8 mouse cellular contexts compared by ENCODE assay signal in the genomic region with DNA sequence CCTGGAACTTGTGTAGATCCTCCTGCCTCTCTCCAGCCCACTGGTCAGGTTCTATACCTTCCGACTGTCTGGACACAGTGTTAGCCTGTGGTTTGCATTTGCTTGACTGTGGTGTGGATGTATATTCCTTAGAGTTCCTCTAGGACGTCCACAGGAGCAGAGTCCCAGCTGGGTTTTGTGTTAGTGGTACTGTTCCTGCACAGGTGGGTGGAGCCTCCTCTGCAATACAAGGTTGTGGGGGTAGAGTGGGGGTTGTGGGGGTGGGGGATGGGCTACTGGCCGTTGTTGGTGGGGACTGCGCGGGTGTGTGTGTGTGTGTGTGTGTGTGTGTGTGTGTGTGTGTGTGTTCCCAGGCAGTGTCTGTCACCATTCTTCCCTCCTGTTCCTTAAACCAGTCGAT. TPM values are rescaled to one million over a fixed set of nuclear protein-coding genes. Genes with fewer than 3 reads are reported as not detected.
DNase-seq lines count a peak whose midpoint lies in the region; ATAC-seq lines count a peak whose summit lies in the region.

No protein-coding gene starts in this region.

- peaks cover 50% of the 10 kb centered on the region for H3K4me1 ChIP-seq in heart, embryonic 16.5 days (ENCODE audit: control insufficient read depth, insufficient read depth, low read length)
- peaks cover 25% of the 10 kb centered on the region for H3K4me1 ChIP-seq in embryonic facial prominence, embryonic 12.5 days
- H3K4me1 ChIP-seq in midbrain, embryonic 11.5 days (ENCODE audit: control insufficient read depth, insufficient read depth, low read length), result peaks cover 12% of the 10 kb centered on the region

- no peak for DNase-seq in heart, postnatal 14 days
- peak; percentile 19 for DNase-seq in heart, postnatal 4 days
- no peak for DNase-seq in midbrain, embryonic 11.5 days (ENCODE audit: low spot score, missing footprints)
- no peak for DNase-seq in right cerebral cortex, postnatal 10 days (ENCODE audit: low spot score in 2 of 2)
- DNase-seq in cerebellum, adult 11 months, result no peak
- DNase-seq in ovary, postnatal 14 days (ENCODE audit: low spot score), result no peak

- intact Hi-C loops in heart, postnatal 14 days (cut with DNase I), result no loop called here

- 0 out of 2 replicates have a peak, but pooled peaks have one; percentile 15 for ATAC-seq in heart, embryonic 16.5 days (replicated peaks; ENCODE audit: extremely low read depth, insufficient read depth, low FRiP score)
- peak; percentile 57; the same call in 1 of the 2 replicates for ATAC-seq in embryonic facial prominence, embryonic 12.5 days (ENCODE audit: insufficient number of reproducible peaks, insufficient read depth, low FRiP score, low TSS enrichment)
- peak; percentile 63 for ATAC-seq in midbrain, embryonic 11.5 days (ENCODE audit: low FRiP score)

- H3K9me3 ChIP-seq in heart, embryonic 16.5 days (replicated peaks; ENCODE audit: control insufficient read depth, low read length), result no peaks in the 10 kb centered on the region
- no peaks in the 10 kb centered on the region for H3K9me3 ChIP-seq in embryonic facial prominence, embryonic 12.5 days
- no peaks in the 10 kb centered on the region for H3K9me3 ChIP-seq in midbrain, embryonic 11.5 days (ENCODE audit: control insufficient read depth, low read length)

- WGBS in heart, embryonic 16.5 days, result 18% methylated on average over 6 of the region's 6 CpGs
- WGBS in embryonic facial prominence, embryonic 12.5 days, result 29% methylated on average over 6 of the region's 6 CpGs
- WGBS in midbrain, embryonic 11.5 days, result 54% methylated on average over 6 of the region's 6 CpGs

- no peaks in the 10 kb centered on the region for H3K27me3 ChIP-seq in heart, embryonic 16.5 days (ENCODE audit: control insufficient read depth, insufficient read depth, low read length)
- no peaks in the 10 kb centered on the region for H3K27me3 ChIP-seq in embryonic facial prominence, embryonic 12.5 days
- H3K27me3 ChIP-seq in midbrain, embryonic 11.5 days (ENCODE audit: control insufficient read depth, insufficient read depth, low read length), result no peaks in the 10 kb centered on the region

- H3K36me3 ChIP-seq in heart, embryonic 16.5 days (ENCODE audit: control insufficient read depth, insufficient read depth), result no peaks in the 10 kb centered on the region
- H3K36me3 ChIP-seq in embryonic facial prominence, embryonic 12.5 days, result no peaks in the 10 kb centered on the region
- H3K36me3 ChIP-seq in midbrain, embryonic 11.5 days (ENCODE audit: control insufficient read depth, insufficient read depth, low read length), result no peaks in the 10 kb centered on the region

- no peak overlapping the region for H3K4me3 ChIP-seq in heart, embryonic 16.5 days (ENCODE audit: low read length)
- no peak overlapping the region for H3K4me3 ChIP-seq in embryonic facial prominence, embryonic 12.5 days
- no peak overlapping the region for H3K4me3 ChIP-seq in midbrain, embryonic 11.5 days (ENCODE audit: low read depth, low read length)

- peak overlapping the region; percentile 92 for H3K27ac ChIP-seq in heart, embryonic 16.5 days (ENCODE audit: low read length)
- H3K27ac ChIP-seq in embryonic facial prominence, embryonic 12.5 days, result peak overlapping the region; percentile 86
- H3K27ac ChIP-seq in midbrain, embryonic 11.5 days (ENCODE audit: low read depth, low read length), result no peak overlapping the region

- H3K9ac ChIP-seq in heart, embryonic 16.5 days (ENCODE audit: low read length), result peak overlapping the region; percentile 34; the same call in 1 of the 2 replicates
- no peak overlapping the region for H3K9ac ChIP-seq in embryonic facial prominence, embryonic 12.5 days
- no peak overlapping the region for H3K9ac ChIP-seq in midbrain, embryonic 11.5 days (ENCODE audit: low read length)

- H3K4me2 ChIP-seq in heart, embryonic 16.5 days (ENCODE audit: low read depth, low read length), result peak overlapping the region; percentile 59
- H3K4me2 ChIP-seq in embryonic facial prominence, embryonic 12.5 days (replicated peaks), result peak overlapping the region; percentile 26; the same call in 1 of the 2 replicates
- H3K4me2 ChIP-seq in midbrain, embryonic 11.5 days, result no peak overlapping the region

RNA-seq across cellular contexts. Expression of a gene that starts 58.4 kb away (rescaled TPM):
- 16.1 and 17.8 TPM in 2 replicates for polyA plus RNA-seq in heart, embryonic 16.5 days (2015; fragmentation: Nextera tagmentation; extraction: Ambion mirVana)
- 10 to 100 TPM; 53.4 to 54.8 TPM for total RNA-seq in heart, postnatal 14 days (2021)
- polyA plus RNA-seq in embryonic facial prominence, embryonic 12.5 days (2016; fragmentation: Nextera tagmentation; extraction: Ambion mirVana), result 9.1 and 10.7 TPM in 2 replicates
- total RNA-seq in heart, postnatal 4 days (2021), result 10 to 100 TPM; 76.5 to 84.4 TPM
- 2.7 and 2.8 TPM in 2 replicates for polyA plus RNA-seq in midbrain, embryonic 11.5 days (2014; fragmentation: Nextera tagmentation; extraction: Ambion mirVana)
